Mouse (Mus musculus) left cerebral cortex, postnatal 4 days (tissue): ENCODE results near the gene Gpr83. TPM values are rescaled to one million over a fixed set of nuclear protein-coding genes. Genes with fewer than 3 reads are reported as not detected.
"Not testable (repeated sequence)": the region's sequence is repeated elsewhere in the genome, so short reads cannot be mapped to it uniquely, and the experiment has no call there.

ENCODE experiments used
- DNase-seq: peaks from one replicate; pipeline ENCODE4 v3.0.0-alpha.2; 2022
- intact Hi-C: fragments of 180-260 bp; cut with DNase I; formaldehyde crosslinking; loops from one replicate; pipeline ENCODE4 v1.15.1; 2025
- total RNA-seq, 2 experiments: library from RNA; stranded (reverse); gene quantifications; 2 replicates each; pipeline ENCODE4 v1.2.3; 2021

The Gpr83 gene
- total RNA-seq, 2 experiments from 2014 or later: 1.8 to 2.8 TPM

DNA sequence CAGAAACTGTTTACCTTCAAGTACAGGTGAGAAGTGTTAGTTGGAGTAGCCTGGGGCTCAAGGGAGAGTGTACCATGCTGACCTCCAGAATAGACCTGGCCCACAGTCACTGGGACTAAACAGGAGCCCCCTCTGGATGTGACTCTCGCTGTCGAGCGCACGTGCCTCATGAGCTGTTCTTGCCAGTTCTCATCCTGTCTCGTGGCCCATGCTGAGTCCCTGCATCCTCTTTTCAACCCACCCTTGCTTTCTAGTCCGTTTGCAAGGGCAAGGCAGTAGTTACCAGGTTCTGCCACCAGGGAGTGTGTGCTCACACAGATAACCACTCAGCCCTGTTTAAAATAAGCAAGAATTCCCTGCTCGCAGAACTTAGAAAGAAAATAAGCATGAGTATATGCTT, 6.9 kb downstream of the Gpr83 start:
- intact Hi-C loops: loop anchor here (5.0 kb wide), 1 partner anchor 145 kb away; no protein-coding TSS in a partner anchor
- peak; percentile 65 for DNase-seq

DNA sequence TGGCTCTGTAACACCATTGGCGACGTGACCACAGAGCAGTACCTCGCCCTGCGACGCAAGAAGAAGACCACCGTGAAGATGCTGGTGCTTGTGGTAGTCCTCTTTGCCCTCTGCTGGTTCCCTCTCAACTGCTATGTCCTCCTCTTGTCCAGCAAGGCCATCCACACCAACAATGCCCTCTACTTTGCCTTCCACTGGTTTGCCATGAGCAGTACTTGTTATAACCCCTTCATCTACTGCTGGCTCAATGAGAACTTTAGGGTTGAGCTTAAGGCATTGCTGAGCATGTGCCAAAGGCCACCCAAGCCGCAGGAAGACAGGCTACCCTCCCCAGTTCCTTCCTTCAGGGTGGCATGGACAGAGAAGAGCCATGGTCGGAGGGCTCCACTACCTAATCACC, 8.3 kb downstream of the Gpr83 start:
- intact Hi-C loops: loop anchor here (5.0 kb wide), 1 partner anchor 144 kb away; no protein-coding TSS in a partner anchor
- DNase-seq: no peak

DNA sequence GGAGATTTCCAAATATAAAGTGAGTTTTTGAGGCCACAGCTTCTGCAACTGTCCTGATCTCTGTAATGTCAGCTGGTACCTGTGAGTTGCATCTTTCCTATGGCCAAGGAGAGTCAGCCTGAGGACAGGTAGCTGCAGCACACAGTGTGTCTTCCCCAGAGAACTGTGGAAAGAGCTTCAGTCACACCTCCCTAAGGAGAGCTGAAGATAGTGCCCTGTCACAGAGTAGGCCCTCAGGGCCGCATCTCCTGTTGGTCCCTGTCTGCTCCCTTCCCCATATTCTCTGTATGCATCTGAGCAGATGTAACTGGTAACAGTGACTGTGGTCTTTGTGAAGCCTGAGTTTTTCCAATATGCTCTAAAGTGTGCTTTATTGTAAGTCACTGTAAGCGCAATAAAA, 10.4 kb downstream of the Gpr83 start:
- intact Hi-C loops: no loop called here
- no peak for DNase-seq

DNA sequence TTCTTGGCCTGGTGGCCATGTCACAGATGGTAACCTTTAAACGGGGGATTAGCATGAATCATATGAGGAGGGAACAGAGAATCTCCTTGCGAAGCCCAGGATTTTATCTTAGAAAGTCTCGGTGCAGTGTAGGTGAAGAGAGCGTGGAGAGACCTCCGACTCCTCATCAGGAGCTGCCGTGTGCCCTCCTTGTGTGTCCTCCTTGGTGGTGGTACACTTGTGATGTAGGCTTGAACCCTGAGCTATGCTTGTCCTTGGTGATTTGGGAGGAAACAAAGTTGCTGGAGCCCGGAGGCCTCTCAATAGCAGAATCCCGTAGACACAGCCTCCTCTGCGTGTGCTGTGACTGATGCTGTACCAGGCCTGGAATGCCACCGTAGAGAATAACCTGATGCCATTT, 10.8 kb downstream of the Gpr83 start:
- intact Hi-C loops: no loop called here

DNA sequence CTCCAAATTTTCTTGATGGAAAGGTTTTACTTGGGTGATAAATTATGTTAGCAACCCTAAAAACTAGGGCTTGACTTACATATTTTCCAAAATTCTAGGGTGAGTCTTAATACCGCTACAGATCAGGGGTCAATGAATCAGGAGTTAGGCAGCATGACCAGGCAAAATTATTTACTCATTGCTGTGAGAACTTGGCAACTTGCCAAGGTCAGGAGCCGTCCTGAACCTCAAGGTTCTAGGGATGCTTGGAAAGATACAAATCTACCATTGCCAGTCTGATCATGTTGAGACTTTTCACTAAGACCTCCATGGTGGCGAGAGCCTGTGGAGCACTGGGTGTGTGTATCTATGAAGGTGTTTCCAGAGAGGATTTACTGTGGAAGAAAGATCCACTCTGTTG, 11.5 kb downstream of the Gpr83 start:
- DNase-seq: no peak
- intact Hi-C loops: no loop called here

More for the DNA sequence above, 10.8 kb downstream of the Gpr83 start:
- no peak for DNase-seq

DNA sequence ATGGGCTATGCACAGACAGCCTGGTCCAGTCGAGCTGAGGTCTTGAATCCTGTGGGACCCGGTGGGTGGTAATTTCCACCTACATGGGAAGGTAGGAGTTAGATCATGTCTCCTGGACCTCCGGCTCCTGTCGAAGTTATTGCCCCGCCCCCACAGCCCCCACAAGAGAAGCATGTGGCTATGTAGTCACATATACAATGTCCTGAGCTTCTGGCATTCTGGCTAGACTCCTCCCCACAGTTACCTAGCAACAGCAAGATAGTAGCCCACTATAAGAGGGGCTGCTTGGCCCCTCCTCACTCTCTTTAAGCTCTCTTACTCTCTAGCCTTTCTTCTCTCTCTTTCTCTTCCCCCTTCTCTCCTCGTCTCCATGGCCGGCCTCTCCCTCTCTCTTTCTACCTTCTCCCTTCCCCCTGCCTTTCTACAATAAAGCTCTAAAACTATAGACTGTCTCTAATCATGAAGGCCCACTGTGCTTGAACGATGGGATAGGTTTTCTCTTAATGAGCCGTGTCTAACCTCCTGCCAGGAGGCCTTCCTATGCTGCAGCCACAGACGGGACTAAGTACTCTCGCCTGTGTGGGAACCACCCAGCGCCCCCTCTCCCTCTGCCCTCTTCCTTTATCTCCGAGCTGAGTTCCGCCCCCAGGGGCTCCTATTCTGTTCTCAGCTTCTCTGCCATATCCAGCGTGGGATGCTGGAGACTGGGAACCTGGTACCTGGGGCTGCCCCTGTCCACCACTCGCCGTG, 12.3 kb downstream of the Gpr83 start:
- no peak for DNase-seq
- intact Hi-C loops: no loop called here

DNA sequence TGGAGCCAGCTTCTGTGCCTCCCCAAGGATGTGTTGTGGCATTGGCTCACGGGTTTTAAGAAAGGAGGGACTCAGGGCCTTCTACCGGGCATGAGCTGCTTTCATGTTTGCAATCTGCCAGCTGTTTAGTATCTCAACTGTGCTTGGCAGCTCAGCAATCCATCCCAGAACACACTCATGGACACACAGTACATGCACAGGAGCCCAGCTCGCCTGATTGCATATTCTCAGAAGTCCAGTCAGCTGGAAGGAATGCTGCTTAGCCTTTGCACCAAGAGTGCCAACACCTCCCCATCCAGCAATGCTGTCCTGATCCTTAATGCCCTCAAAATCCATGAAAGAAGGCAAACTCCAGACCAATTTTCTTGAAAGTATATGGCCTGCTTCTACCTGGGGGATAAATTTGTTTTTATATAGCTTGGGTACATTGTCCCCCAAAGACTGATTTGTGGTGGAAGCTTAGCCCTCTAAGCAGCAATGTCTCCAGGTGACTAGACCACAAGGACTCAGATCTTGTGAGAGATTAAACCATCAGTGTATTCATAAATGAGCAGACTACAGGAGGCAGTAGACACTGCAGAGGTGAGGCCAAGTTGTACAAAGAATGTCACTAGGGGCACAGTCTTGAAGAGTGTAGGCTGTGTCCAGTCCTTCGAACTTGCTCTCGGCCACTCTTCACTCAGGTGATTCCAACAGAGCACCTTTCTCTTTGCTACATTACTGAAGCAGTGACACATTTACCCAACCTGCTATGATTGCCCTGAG, 15.9 kb downstream of the Gpr83 start:
- intact Hi-C loops: no loop called here
- DNase-seq: no peak

DNA sequence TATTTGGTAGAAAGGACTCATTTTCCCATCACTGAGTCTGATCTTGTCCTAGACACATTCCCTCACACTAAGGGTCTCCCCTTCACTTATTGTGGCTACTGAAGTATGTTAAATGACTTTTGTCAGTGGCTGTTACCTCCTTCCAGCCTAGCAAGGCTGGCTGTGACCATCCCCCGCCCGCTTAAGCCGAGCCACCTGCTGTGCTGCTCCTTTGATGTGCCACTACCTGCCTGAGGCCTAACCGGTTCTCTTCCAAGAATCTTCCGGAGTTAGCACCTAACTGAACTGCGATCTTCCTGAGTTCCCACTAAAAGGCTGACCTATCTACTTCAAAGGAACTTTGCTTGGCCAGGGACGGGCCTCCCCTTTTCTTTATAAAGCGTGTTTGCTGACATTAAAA, 16.6 kb downstream of the Gpr83 start:
- DNase-seq, intact Hi-C loops: not testable (repeated sequence)

DNA sequence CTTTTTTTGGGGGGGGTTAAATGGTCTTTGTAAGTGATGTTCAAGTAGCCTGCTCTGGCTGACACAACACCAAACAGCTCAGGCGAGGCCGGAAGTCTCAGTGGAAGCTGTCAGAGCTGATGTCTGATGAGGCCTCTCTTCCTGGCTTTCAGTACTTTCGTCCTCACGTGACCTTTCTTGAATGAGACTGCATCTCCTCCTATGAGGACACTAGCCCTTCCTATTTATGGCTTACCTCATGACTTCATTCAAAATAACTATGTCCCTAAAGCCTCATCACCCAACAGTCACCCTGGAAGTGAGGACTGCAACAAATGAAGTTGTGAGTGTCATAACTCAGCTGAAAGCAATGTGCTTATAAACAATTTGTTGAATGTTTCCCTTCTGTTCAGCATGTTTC, 24.6 kb downstream of the Gpr83 start:
- no peak for DNase-seq
- intact Hi-C loops: no loop called here

DNA sequence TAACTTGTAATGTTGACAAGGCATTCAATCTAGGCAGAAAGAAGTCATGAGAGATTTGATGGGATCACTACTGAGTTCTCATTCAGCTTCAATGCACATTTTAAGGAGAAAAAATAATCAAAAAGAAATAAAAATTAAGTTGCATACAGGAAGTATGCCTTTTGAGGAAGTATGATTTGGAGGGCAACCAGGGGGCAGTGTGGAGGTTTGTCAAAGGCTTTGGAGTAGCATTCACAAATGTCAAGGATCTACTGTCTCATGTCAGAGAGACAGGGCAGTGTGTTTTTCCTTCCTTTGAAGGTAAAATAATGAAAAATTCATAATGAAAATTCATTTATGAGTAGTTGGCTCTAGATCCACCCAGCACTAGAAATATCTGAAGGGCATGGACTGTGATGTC, 25.1 kb downstream of the Gpr83 start:
- DNase-seq: no peak
- intact Hi-C loops: no loop called here

DNA sequence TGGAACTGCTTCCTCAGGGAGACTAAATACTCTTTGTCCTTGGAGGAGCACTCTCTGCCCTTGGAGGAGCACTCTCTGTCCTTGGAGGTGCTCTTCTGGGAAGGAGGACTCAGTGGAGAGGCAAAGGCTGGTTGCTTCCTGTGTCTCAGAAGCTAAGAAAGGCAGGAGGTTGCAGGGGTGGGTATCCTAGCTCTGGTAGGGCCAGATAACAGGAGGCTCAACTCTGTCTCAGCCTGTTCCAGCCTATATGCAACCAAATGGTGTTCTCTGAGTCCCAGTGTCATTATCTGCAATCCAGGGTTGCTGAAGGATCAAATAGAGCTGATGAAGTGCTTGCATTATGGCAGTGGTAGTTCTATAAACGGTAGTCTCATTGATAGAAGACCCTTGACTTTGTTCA, 25.9 kb downstream of the Gpr83 start:
- intact Hi-C loops: no loop called here
- DNase-seq: no peak

DNA sequence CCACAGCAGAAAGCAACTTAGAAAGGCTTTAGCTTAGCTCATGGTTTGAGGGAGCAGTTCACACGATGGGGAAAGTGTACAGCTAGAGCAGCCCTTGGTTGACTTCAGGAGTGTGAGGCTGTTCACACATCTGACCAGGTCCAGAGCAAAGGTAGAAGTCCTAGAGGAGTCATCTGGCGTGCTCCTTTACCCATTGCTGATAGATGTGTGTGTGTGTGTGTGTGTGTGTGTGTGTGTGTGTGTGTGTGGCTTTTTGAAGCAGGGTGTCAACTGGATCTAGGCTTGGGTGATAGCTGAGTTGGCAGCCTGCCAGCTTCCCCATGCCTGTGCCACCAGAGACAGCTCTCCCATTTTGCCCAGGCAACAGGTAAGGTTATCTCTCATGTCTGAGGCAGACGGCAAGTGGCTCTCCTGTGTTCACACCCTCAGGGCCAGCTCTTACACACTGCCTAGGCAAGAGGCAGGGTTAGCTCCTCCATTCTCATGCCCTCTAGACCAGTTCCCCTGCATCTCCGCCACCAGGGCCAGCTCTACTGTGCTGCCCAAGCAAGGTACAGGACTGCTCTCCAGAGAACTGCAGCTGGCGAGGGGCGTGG, 27.9 kb downstream of the Gpr83 start:
- intact Hi-C loops: no loop called here
- DNase-seq: no peak

DNA sequence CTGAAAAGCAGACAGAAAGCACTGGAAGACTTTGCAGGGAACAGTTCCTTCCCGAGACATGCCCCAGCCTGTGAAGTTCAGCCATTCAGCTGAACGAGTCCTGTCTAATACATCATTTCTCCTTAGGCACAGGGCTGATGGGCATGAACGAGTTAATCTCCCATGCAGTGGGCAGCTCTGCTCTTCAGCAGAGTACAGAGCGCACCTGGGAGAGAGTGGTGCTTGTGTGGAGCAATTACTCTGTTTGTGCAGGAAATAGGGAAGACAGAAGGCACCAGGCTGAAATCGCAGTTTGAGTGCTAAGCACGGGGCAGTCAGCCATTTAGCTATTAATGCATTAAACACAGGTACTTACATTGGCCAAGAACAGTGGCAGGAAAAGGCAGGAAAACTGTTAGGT, 28.7 kb downstream of the Gpr83 start:
- DNase-seq: no peak
- intact Hi-C loops: no loop called here

DNA sequence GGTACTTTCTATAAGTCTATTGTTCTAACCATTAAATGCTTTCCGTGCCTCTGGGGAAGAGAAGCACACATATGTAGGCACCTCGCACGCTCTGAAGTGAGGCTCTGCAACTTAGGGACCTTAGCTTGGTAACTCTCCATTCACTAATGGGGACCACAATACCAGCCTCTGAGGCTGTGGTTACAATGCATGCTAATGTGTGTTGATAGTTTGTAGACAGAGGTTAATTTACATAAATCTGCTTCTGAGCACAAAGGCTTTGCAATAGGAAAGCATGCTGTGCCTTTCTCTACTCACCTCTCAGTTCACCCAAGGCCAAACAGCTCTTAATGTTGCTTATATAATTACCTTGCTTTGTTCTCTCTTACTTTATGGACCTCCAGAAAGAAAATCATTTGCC, 30.7 kb downstream of the Gpr83 start:
- intact Hi-C loops: no loop called here
- DNase-seq: no peak

DNA sequence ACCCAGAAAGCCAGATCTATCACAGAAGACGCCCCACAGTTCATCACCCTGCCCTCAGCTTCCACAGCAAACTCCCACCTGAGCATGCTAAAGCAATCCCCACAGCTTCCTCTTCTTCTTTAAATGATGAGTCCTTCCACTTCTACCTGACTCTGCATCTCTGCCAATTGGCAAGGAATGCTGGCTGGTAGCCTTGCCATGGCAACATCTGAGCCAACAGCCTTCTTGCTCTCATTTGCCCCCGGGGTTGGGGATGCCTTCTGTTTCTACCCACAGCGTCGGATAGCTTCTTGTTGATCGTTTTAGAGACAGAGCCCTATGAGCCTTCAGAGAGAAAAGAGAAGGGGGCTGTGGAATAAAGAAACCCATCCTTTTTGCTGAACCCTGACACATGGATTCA, 31.9 kb downstream of the Gpr83 start:
- intact Hi-C loops: no loop called here
- peak; percentile 80 for DNase-seq

DNA sequence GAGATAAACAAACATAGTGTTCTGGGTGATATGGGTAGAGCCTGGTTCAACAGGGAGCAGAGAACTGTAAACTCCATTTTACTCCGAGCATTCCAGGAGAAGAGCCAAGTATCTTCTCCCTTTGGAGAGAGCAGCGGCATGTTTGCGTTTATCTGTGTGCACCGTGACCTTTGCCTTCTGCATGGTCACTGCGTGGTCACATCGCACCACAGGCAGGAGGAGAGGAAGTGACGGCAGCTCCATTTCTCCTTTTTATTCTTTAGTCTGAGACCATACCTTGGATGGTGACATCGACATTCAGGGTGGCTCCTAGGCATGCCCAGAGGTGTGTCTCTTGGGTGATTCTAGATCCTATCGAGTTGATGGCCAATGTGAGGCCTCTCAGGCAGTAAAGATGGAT, 33.4 kb downstream of the Gpr83 start:
- intact Hi-C loops: no loop called here
- DNase-seq: no peak

DNA sequence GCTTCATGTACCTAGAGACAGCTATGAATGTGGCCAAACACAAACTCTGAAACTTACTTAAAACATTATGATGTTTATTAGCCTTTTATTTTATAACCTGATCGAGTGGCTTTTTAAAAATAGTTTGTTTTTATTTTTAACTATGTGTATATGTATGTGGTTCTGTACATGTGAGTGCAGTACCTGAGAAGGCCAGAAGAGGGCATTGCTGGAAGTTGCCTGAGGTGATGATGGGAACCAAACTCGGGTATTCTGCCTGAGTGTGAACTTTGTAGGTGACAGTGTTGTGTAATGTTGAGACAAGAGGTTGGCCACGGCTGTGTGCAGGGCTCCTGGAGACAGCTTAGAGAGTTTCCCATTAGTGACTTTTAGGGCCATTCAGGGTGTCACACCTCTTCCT, 34.6 kb downstream of the Gpr83 start:
- intact Hi-C loops: no loop called here
- DNase-seq: no peak

DNA sequence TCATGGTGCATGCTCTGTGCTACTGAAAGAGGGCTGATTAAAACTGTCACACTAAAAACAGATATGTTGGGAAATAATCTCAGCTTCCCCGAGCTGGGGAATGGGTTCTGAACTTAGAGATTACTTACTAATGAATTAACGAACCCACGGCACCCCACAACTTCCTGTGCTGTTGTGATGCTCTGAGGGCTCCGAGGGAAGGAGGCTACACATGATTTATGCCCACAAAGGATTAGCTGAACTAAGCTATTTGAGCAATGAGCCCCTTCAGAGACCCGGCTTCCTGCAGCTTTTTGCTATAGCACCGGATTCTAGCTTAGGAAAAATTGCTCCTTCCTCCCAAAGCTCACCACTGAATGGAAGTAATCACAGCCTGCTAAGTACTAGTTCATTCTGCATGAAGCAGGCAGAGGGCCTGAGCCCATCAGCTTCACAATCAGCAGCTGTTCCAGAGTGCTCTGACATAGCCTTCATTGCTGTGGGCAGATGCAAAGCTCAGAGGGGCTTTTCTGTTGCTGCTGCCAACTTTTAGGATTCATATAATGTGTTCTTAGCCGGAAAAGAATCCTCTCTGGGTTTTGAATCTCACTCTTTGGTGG, 35.3 kb downstream of the Gpr83 start:
- DNase-seq: no peak
- intact Hi-C loops: no loop called here

DNA sequence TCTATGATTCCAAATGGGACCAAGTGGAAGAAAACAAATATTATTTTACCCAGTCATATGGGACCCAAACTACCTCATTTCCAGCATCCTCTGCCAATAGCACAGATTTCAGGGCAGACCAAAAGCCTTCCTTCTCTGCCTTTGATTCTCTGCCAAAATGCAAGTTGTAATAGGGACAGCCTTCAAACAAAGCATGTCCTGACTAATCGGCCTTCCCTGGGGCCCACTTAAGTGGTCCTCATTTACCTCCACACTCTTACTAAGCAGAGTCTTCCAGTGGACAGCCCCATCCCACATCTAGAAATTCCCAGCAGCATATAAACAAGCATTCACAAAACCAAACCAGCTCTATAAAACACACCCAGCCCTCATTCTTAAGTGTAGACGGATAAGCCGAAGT, 37.1 kb downstream of the Gpr83 start:
- intact Hi-C loops: no loop called here
- DNase-seq: no peak

DNA sequence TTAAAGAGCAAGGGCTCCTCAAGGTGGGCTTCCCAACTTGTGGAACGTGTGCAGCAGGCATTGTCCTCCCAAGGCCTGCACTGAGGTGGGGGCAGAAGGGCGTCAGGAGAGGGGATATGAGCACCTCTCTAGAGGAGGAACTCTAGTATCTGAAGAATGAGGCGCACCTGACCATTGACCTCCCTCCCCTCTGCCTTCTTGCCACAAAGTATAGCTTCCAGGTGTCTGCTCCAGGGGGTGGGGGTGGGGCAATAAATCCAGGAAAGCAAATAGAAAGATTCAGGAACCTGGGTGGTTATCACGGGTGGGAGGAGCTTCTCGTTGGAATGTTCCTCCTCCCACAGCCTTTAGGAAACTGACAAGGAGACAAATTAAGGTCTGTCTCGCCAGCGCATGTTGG, 41.7 kb downstream of the Gpr83 start:
- intact Hi-C loops: no loop called here
- DNase-seq: no peak

DNA sequence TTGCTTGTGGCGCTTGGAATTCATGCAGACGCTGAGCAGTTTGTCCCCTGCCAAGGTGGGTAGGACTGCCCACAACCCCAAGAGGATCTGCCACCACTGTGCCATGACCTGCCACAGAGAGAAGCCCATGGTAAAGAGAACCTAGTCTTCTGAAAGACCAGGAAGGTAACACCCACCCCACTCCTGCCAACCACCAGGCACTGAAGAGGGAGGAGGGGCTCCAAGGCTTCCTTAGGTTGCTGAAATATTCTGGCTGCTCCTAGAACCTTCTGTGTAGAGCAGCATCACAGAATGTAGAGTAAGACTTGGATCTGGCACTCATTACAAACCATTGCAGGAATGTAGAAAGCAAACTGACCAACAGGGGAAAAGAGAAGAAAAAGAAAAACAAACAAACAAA, 42.4 kb downstream of the Gpr83 start:
- no peak for DNase-seq
- intact Hi-C loops: no loop called here

DNA sequence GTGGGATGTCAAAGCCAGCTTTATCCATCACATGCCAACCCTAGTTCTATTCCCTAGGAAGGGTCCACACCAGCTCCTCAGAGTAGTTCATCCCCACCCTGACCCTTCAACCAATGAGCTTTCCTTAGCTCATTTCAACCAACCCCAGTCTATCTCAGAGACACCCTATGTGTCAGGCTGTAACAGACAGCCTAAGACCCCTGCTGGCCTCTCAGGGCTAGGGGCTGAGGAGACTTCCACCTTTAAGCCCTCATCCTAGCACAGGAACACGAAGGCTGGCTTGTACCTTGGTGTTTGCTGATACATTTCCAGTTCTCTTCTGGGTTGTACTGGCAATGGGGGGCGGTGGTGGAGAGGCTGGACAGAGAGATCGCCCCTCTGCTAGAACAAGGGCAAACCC, 43.0 kb downstream of the Gpr83 start:
- no peak for DNase-seq

More for the DNA sequence above, 43.0 kb downstream of the Gpr83 start:
- intact Hi-C loops: no loop called here
